Mouse (Mus musculus) spleen, postnatal 36 days (tissue): ENCODE measurements around the gene Pcgf5.

Source experiments
- DNase-seq, 2 experiments: peaks; one replicate each; pipeline ENCODE4 v3.0.0; 2022; ENCODE audit warnings: low spot score in 2 of 2, mixed read lengths in 1 of 2

The Pcgf5 gene

DNA sequence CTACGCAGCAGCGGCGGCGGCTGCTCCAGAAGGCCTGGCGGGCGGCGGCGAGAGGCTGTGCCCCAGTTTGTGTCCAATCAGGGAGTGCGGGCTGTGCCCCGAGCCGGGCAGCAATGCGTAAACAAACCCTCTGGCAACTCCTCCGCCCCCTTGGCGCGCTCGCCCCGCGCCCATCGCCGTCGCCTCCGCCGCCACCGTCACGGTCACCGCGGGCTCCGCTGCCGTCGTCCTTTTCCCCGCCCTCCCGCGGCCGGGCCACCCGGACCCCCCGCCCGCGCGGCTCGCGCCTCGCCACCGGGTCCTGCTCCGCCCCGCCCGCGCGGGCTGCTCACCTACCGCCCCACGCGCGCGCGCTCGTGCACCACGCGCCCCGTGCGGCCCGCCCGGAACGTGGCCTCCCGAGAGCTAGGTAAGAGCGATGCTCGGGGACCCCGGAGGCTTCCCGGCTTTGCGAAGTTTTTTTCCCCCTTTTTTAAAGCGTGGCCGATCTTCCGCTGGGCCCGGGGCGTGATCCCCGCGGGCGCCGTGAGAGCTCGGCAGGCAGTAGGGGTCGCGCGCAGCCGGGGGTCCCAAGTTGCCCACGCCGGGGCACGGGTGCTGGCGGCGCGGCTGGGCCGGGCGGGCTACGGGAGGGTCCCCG is at the start of gene Pcgf5:
TSS of gene Pcgf5 (plus strand) at position 149 of the 640 bp plus-strand sequence.
- peak; percentile 41 to 50 for DNase-seq

DNA sequence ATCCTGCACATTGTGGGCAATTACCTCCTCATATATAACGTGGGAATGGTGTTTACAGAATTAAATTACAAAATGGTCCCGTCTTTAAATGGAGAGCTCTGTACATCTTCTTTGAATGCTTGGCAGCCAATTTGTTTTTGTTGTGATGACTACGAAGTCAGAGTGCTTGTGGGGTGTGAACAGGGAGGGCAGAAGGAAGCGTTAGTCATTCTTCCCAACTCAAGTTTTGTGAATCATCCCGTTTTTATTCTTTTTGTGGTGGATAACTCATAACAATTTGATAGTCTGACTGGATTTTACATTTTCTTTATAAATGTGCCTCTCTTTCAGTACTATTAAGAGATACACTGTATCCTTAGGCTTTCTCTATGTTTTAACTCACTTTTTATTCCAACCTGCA is 42.6 kb upstream of the Pcgf5 start:
- no peak for DNase-seq

DNA sequence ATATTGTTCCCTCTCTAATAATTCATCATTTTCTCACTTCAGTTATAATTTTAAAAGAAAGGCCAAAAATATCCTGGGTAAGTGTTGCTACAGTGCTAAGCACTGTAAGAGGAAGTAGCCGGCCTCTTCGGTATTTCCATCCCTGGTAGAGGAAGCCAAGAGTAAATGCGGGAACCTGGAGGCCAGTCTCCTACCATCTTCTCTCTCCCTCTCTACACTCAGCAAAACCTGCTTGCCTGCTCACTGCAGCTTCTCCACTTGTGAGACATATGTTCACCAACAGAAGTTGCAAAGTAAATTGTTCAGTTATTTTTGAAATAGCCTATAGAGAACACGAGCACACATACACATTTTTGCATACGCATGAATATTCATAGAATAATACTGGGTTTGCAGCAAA is 34.1 kb upstream of the Pcgf5 start:
- no peak for DNase-seq

DNA sequence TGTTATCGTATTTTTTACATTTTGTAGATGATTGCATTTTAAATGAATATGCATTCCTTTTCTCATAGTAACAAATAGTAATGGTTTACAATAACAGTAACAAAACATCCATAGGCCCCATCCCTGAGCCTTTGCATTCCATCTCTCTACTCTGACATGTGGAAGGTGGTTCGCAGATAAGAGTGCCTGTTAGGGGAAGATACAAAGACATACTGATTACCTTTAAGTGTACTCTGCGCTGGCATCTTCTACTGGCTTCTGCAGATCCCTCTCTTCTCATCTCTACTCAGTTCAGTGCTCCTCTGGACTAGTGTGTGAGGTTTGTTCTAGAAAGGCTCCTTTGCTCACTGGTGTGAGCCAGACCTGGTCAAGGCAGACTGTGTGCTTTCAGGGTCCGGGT is 28.4 kb upstream of the Pcgf5 start:
- no peak for DNase-seq

DNA sequence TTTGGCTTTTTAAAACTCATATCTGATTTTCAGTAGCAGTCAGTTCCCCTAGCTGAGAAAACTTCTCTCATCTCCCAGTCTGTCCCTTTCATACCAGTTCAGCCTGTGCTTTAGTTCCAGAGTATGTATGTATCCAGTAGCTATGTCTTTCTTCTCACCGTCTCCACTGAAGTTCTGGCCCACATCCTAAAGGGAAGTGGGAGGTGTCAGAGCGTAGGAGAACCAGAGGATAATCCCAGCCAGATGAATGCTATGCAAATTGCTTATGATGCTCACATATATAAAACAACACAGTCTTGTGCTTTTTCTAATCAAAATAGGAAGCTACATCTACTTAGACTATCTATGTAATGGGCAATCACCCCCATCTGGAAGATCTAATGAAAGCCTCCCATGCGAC is 27.0 kb upstream of the Pcgf5 start:
- no peak for DNase-seq

DNA sequence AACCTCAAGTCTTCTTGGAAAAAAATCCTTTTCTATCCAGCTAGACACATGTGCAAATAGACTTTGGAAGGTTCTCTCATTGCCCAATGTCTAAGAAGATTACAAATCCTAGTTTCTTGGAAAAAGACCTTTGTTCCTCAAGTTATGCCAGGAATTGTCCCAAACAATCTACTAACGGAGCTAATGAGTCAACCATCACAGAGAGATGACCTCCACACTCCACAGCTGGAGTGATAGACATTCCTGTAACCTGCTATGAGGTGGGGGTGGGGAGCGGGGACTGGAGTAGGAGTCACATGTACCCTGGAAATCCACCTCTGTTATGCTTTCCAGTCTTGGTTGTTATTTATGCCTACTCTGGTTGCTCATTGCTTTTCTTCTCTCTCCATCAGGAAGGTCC is 24.8 kb upstream of the Pcgf5 start:
- DNase-seq, result no peak

DNA sequence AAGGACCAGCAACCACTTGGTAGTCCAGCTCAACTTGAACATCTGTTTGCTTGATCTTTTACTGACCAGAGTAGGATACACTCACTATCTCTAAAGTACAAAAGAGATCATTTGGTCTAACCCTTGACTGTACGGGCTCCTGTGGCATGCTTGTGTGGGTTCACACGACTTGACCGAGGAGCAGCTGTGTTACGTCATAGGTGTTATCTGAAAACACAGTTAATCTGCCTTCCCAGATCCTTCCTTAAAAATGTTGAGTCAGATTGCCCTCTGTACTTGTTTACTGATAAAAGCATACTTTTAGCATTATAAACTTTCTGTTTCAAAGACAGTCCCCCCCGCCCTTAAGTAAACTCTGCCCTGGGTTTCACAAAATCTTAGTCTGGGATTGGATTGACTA is 19.4 kb upstream of the Pcgf5 start:
- DNase-seq, result no peak

DNA sequence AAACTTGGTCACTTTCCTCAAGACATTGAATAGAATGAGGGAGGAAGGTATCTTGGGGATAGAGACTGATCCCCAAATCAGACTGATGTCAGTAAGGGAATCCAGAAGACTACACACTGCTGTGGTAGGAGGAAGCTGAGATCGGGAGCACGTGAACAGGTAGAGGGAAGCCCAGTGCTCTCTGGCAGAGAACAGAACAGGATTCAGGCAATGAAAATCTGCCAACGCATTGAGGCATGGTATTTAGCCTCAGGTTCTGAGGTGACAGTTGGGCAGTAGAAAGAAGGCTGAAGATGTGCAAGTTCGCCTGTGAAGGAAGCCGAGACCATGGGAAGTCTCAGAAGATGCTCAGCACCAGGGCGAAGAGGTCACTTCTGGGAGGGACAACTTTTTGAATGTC is 733 bp upstream of the Pcgf5 start:
- DNase-seq, result no peak

DNA sequence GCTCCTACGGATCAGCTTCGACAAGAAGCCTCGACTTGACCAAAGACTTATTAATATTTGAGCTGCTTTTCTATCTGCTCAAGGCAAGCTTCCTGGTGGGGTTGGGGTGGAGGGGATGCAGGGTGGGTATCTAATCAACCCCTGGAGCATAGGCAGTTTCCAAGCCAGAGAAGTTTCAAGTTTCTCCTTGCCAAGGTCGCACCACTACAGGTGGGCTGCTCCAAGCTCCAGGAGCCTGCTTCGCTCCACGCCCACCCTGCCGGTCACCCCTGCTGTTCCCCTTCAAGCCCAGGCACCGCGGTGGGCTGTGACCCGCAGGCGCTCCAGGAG is 313 bp upstream of the Pcgf5 start:
- no peak for DNase-seq

DNA sequence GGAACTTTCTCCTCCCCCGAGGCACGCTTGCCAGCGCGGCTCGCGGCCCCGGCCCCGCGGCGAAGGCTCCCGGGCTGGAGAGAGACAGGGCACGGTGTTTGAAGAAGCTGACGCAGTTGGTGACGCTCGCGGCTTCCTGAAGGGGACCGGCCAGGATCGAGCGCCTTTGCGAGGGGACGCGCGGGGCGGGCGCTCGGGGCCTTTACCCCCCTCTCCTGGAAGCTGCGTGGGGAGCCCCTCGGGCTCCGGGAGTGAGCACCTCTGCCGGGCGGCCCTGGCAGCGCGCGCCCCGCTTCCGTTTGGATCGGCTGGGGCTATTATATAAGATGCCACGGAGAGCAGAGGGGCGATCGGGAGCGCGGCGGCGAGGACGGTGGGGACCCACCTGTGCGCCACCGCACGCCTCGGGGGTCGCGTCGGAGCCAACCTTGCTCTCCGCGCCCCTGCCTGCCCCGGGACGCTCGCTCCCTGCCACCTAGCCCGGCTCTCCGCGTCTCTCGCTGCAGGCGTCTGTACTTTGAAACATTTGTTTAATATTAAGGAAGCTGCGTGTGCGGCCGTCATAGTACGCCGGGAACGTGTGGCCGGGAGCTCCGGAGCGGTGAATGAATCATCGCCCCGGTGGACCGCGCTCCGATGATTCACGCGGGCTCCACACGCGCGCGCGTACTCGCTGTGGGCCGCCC is 835 bp downstream of the Pcgf5 start:
- peak; percentile 32 to 42 for DNase-seq

DNA sequence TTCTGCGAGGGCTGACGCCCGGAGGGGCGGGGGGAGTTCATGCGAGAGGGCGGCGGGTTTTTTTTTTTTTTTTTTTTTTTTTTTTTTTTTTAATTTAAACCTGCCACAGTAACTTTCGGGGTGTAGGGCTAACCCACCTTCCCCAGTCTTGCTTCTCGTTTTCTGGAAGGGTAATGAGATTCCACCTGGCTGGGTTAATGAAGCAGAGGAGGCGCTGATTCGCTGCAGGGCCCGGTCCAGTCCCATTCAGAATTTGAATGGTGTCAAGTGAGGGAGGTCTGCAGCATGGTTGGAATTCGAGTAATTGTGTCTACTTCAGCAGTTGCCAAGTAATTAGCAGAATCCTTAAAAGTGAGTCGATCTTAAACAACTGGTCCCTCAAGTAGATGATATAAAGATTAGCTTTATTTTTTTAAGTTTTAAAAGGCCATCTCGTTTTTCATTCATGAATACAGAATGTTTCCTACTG is 1.4 kb downstream of the Pcgf5 start:
- no peak for DNase-seq

DNA sequence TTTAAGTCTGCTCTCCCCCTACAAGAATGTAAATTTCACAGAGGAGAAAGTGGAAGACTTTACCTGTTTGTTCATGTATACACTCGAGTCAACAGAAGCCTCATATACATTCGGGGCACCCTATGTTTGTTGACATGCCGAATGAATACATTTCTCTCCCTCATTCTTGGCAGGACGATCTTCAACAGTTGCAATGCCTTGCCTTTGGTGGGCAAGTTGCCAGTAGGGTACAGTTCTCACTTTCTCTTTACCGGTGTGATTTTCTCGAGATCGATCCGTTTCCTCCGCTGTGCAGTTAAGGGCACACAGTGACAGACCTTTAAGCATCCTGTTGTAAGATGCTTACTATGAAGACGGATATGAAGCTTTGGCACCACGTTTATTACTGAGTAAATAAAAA is 2.1 kb downstream of the Pcgf5 start:
- no peak for DNase-seq

DNA sequence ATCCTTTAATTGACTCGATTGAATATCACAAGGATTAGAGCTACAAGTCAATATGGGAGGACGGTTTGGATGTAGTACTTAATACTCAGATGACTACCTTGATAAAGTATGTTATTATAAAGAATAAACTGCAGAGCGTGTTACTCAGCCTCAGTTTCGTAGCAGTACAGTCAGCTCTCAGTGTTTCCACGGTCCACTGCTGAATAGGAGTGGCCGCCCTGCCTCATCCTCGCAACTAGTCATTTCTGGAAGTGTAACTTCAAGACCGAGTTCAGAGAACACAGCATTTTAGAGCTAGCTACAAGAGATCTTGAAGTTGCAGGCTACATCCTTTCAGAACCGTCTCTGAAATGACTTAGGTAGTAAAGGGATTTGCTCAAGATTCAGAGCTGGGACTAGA is 2.8 kb downstream of the Pcgf5 start:
- no peak for DNase-seq

DNA sequence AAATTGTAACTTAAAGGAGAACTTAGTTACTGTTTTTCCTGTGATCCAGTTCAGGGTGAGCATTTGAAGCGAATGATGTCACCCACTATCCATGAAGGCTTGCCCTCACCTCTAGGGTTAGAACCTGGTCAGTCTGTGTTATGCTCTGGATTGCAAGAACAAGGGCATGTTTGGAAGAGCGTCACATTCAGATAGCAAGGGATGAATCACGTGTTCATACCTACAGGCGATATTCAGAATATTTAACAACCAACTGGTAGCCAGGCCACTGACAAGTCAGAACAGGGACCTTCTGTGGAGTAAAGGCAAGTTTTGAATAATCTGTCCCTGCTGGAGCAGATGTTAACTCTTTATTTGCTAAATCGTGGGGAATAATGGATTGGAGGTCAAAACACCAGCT is 14.4 kb downstream of the Pcgf5 start:
- no peak for DNase-seq

DNA sequence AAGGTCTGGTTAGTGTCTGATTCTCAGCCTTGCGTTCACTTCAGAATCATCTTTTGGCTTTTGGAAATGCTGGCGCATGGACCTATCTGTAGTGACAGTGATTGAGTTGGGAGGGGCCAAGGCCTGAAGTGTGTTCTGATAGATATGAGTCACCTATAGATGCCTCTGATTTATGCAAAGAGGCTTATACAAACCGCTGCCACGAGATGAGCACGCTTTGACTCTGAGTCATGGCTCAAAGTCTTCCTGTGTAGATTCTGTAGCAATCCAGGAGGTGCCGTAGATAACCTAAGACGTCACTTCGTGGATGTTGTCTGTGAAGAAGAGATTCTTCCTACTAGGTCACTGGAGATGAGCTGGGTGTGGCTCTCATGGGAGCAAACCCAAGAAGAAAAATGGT is 16.6 kb downstream of the Pcgf5 start:
- no peak for DNase-seq

DNA sequence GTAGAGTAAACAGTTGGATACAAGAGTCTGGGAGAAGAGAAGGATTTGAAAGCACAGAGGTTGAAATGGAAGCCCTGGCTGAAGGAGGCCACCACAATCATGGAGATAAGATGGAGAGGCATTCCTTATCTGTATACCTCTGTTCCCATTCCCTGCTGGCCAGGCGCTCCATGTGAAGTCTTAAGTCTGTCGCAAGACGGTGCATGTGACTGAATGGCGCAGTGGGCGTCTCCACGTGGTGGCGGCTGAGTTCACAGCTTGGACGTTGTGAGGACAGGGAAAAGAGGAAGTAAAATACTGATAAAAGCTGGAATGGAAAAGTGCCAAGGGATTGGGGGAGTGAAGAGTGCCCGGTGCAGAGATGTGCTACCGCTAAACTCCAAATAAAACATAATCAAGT is 23.4 kb downstream of the Pcgf5 start:
- DNase-seq, result no peak

DNA sequence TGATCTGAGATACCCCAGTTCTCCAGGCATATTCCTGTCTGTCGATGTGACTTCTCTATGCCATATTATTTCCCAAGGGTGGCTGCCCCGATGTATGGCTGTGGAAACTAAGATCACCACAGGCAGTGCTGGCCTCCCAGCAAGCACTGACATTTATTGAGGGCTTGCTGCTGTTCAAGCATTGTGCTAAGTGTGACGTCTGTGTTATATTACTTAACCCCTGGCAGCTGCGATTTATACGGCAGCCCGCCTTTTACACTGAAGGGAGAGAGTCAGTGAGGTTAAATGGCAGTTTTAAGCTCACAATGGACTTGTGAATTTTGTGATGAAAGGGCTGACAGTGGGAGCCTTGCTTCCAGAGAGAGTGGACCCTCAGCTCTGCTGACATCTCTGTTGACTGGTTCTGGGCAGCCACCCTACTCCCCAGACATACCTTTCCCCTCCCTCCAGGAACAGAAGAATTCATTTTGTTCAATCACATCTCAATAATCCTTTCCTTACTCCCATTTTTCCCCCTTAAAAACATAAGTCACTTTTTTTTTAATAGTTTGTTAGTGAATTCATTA is 25.0 kb downstream of the Pcgf5 start:
- DNase-seq, result no peak

DNA sequence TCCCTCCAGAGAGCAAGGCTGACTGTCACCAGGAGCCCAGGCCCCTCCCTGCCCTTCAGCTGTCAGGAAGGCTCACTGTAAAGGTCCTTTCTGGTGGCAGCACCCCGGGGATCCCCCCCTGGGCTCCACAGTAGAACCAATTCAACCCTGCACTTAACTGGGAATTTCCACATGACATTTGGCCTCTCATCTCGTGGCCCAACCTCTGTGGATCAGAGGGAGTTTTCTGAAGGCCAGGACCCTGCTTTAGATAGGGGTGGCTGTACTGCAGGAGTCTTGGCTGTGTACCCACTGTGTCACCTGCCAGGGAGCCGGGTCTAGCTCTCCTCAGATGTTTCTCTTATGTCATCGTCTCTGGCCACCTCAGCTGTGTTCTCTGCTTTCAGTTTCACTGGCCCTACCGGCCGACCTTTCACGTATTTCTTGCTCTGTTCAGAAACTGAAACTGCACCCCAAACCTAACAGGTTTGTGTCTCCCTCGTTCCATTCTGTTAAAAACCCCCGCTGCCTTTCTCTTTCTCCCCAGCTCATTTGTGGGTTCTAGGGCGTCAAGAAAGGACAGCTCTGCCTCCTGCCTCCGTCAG is 27.2 kb downstream of the Pcgf5 start:
- peak; percentile 64 to 69 for DNase-seq

DNA sequence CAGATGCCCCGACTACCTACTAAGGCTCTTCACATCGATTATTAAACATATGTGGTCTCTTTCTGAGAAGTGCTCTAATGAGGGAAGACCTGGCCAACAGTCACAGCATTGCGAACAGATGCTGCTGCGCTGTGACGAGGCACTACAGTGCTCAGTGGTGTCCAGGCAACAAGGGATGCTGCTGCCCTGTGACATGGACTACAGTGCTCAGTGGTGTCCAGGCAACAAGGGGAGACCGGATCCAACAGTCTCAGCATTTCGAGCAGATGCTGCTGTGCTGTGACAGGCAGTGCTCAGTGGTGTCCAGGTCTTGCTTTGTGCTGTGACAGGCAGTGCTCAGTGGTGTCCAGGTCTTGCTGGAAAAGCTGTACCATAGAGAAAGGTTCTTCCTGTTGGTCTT is 29.6 kb downstream of the Pcgf5 start:
- no peak for DNase-seq

DNA sequence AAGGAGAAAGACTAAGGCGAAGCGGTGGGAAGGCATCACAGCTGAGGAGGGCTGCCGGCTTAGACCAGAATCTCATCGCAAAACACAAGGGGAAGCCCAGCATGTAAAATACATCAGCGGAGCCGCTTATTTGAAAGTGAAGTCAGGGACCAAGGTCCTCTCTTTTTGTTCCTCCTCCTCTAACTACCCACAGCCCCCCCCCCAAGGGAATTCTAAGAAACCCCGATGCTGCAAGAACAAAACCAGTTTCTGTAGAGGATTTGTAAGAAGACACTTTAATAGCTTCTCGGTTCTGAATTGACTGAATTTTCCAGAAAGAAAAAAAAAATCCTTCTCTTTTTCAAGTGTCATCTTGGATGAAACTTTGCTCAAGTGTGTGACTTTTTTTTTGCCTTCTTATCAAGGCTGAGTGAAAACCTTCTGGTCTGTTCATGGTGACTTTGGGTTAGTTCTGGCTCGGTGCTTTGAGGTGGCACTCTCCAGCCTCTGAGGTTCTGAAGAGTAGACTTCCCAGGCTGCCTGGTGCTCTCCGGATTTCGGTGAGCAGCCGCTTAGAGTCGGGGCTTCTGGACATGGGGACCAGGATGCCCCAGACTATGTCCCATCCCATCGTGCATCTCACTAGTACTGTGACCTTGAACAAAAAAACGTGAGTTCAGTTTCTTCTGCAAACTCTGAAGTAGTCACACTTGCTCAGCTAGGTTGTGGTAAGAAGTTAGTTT is 30.6 kb downstream of the Pcgf5 start:
- DNase-seq, result peak; percentile 13

DNA sequence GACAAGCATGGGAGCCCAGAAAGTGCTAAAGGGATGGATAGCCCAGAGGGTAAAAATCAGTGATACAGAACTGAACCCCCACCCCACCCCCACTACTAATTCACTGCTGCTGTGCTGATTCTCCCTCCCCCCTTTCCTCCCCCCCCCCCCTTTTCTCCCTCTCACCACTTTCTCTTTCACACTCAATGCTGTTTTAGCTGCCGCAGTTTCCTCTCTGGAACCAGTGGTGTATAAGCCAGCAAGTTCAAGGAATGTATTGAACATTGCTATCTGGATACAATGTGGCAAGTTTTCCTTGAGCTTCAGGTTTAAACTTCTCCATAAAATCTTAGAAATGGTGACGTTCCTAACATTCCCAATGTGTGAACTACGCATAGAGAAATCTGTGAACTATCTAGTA is 34.8 kb downstream of the Pcgf5 start:
- no peak for DNase-seq

DNA sequence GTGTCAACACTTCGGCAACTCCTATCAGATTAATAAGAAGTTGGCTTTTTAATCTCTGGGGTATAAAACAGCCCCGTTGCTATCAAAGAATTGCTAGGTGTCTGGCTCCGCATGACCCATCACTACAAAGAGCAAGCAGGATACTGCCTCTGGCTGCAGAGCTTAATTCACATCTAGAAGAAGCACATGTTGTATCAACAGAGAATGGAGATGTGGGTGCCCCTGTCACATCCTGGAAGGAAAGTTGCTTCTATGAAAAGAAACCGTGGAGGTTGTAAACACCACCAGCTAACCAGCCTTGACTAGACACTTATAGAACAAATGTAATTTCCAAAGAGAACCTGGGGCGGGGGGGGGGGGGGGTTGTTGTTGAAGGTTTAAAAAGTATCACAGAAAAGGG is 35.9 kb downstream of the Pcgf5 start:
- DNase-seq, result no peak

DNA sequence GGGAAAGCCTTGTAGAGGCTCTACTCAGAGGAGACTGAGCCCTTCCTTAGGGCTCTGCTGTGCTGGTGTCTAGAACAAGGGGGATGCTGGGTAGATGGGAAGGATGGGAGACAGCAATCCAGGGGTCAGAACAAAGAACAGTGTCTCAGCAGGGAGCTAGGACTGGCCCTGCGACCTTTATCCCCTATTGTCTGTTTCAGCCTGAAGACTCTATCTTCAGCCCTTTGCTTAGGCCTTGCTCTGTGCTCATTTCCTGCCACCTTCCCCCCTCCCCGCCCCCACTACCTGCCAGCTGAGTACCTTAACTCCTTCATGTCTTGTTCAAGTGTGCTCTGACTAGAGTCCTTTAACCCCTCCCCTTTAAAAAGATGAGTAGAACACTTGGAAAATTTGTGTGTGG is 36.3 kb downstream of the Pcgf5 start:
- DNase-seq, result no peak
